9 mouse cellular contexts compared by ENCODE assay signal in the genomic region with DNA sequence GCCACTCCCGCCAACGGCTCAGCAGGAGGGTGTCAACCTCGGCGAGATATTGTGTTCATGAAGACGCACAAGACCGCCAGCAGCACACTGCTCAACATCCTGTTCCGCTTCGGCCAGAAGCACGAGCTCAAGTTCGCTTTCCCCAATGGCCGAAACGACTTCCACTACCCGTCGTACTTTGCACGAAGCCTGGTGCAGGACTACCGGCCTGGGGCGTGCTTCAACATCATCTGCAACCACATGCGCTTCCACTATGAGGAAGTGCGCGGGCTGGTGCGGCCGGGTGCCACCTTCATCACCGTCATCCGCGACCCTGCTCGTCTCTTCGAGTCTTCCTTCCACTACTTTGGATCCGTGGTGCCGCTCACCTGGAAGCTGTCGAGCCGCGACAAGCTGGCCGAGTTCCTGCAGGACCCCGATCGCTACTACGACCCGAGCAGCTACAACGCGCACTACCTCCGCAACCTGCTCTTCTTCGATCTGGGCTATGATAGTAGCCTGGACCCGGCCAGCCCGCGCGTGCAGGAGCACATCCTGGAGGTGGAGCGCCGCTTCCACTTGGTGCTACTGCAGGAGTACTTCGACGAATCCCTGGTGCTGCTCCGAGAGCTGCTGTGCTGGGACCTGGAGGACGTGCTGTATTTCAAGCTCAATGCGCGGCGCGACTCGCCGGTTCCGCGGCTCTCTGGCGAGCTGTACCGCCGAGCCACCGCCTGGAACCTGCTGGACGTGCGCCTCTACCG. TPM values are rescaled to one million over a fixed set of nuclear protein-coding genes. Genes with fewer than 3 reads are reported as not detected.
A peak's percentile ranks its signal among the peaks of the same experiment; 100 is the strongest.
DNase-seq lines count a peak whose midpoint lies in the region; ATAC-seq and TF ChIP-seq lines count a peak whose summit lies in the region.
"Had no signal": no experiment of that assay in that cellular context is flagged by ENCODE, and none has a peak within 500 bp of the region (broad histone marks: within the 10 kb centered on the region; RNA-seq: fewer than 3 reads in every experiment).

No protein-coding gene starts in this region.

- H3K27me3 ChIP-seq in lung, embryonic 14.5 days (ENCODE audit: insufficient read depth, low read length): peaks cover 39% of the 10 kb centered on the region
- peaks cover 46% of the 10 kb centered on the region for H3K27me3 ChIP-seq in hindbrain, embryonic 15.5 days

- H3K9me3 ChIP-seq in lung, embryonic 14.5 days (ENCODE audit: low read depth, low read length): no peaks in the 10 kb centered on the region
- no peaks in the 10 kb centered on the region for H3K9me3 ChIP-seq in hindbrain, embryonic 15.5 days

- peak overlapping the region; percentile 56 for H3K4me2 ChIP-seq in lung, embryonic 14.5 days
- H3K4me2 ChIP-seq in hindbrain, embryonic 15.5 days: peak overlapping the region; percentile 47

- H3K4me1 ChIP-seq in lung, embryonic 14.5 days (ENCODE audit: insufficient read depth): no peaks in the 10 kb centered on the region
- peaks cover 11% of the 10 kb centered on the region; the same call in 1 of the 2 replicates for H3K4me1 ChIP-seq in hindbrain, embryonic 15.5 days (replicated peaks)

- DNase-seq in lung, embryonic 14.5 days: peak; percentile 36
- DNase-seq in lung, postnatal 25 days (ENCODE audit: low spot score): no peak
- peak; percentile 42 for DNase-seq in embryo, embryonic 10.5 days (ENCODE audit: low spot score)
- no peak for DNase-seq in cerebellum, adult 18-20 months
- no peak for DNase-seq in ovary, postnatal 36 days (ENCODE audit: low spot score)
- no peak for DNase-seq in urinary bladder, postnatal 36 days (ENCODE audit: low spot score in 2 of 2)

- WGBS in lung, embryonic 14.5 days: 5% methylated on average over 66 of the region's 66 CpGs
- WGBS in hindbrain, embryonic 15.5 days: 8% methylated on average over 66 of the region's 66 CpGs

- peak overlapping the region; percentile 22 for H3K4me3 ChIP-seq in lung, embryonic 14.5 days (ENCODE audit: low read depth, low read length)
- peak overlapping the region; percentile 29 for H3K4me3 ChIP-seq in hindbrain, embryonic 15.5 days

- no peaks in the 10 kb centered on the region for H3K36me3 ChIP-seq in lung, embryonic 14.5 days (ENCODE audit: insufficient read depth)
- no peaks in the 10 kb centered on the region for H3K36me3 ChIP-seq in hindbrain, embryonic 15.5 days

- TF ChIP-seq CTCF in lung, embryonic 14.5 days (IDR thresholded peaks at IDR 0.05; ENCODE audit: low read depth): no peak; the same call in 1 of the 2 replicates

- no peak overlapping the region for H3K9ac ChIP-seq in lung, embryonic 14.5 days
- no peak overlapping the region for H3K9ac ChIP-seq in hindbrain, embryonic 15.5 days

- ATAC-seq in lung, embryonic 14.5 days (ENCODE audit: insufficient read depth): no peak
- 0 out of 2 replicates have a peak, but pooled peaks have one; percentile 19 for ATAC-seq in hindbrain, embryonic 15.5 days (ENCODE audit: low FRiP score, low read depth)
- ATAC-seq in megakaryocyte progenitor cell, adult 5-6 weeks (replicated peaks; ENCODE audit: poor library complexity): peak; percentile 77

- H3K27ac ChIP-seq in lung, embryonic 14.5 days (ENCODE audit: low read depth): no peak overlapping the region
- no peak overlapping the region for H3K27ac ChIP-seq in hindbrain, embryonic 15.5 days (replicated peaks)

RNA-seq across cellular contexts. Expression of a gene that starts 14.7 kb away (rescaled TPM):
- polyA plus RNA-seq in lung, embryonic 14.5 days (2014; fragmentation: Nextera tagmentation; extraction: Ambion mirVana): 4.6 and 5.3 TPM in 2 replicates
- polyA plus RNA-seq in hindbrain, embryonic 15.5 days (2015; fragmentation: Nextera tagmentation; extraction: Ambion mirVana): 9.5 and 9.8 TPM in 2 replicates
- 0.37 TPM in 1 of 2 replicates, not detected in the other for total RNA-seq in megakaryocyte progenitor cell, adult 5-6 weeks (2015)
- total RNA-seq in megakaryocyte progenitor cell, adult 5-6 weeks (2017): 0.30 and 0.75 TPM in 2 replicates
- total RNA-seq: neutrophil, adult 5-6 weeks had no signal

RNA-seq across cellular contexts. Expression of a gene that starts 21.6 kb away (rescaled TPM):
- 0.16 TPM in 2 replicates for polyA plus RNA-seq in lung, embryonic 14.5 days (2014; fragmentation: Nextera tagmentation; extraction: Ambion mirVana)
- polyA plus RNA-seq in hindbrain, embryonic 15.5 days (2015; fragmentation: Nextera tagmentation; extraction: Ambion mirVana): 0.13 TPM in 1 of 2 replicates, not detected in the other
- total RNA-seq in megakaryocyte progenitor cell, adult 5-6 weeks (2015): not detected in 2 replicates
- total RNA-seq in megakaryocyte progenitor cell, adult 5-6 weeks (2017): not detected in 2 replicates
- total RNA-seq: neutrophil, adult 5-6 weeks had no signal

RNA-seq across cellular contexts. Expression of a gene that starts 33.1 kb away (rescaled TPM):
- 3.8 and 4.2 TPM in 2 replicates for polyA plus RNA-seq in lung, embryonic 14.5 days (2014; fragmentation: Nextera tagmentation; extraction: Ambion mirVana)
- polyA plus RNA-seq in hindbrain, embryonic 15.5 days (2015; fragmentation: Nextera tagmentation; extraction: Ambion mirVana): not detected in 2 replicates
- total RNA-seq in megakaryocyte progenitor cell, adult 5-6 weeks (2015): not detected in 2 replicates
- total RNA-seq in megakaryocyte progenitor cell, adult 5-6 weeks (2017): not detected in 2 replicates
- total RNA-seq: neutrophil, adult 5-6 weeks had no signal

RNA-seq across cellular contexts. Expression of a gene that starts 34.4 kb away (rescaled TPM):
- 77.2 and 82.0 TPM in 2 replicates for polyA plus RNA-seq in lung, embryonic 14.5 days (2014; fragmentation: Nextera tagmentation; extraction: Ambion mirVana)
- 55.2 and 57.5 TPM in 2 replicates for polyA plus RNA-seq in hindbrain, embryonic 15.5 days (2015; fragmentation: Nextera tagmentation; extraction: Ambion mirVana)
- total RNA-seq in megakaryocyte progenitor cell, adult 5-6 weeks (2015): 67.7 and 87.4 TPM in 2 replicates
- 168 and 183 TPM in 2 replicates for total RNA-seq in megakaryocyte progenitor cell, adult 5-6 weeks (2017)

Comparison
In these comparisons a context has a peak if more than half of its experiments do, and no peak if none do; other contexts are left out.
1. DNase-seq: peak in lung, embryonic 14.5 days (single experiment) and embryo, embryonic 10.5 days (single experiment); none in lung, postnatal 25 days (single experiment), cerebellum, adult 18-20 months (0 of 2), ovary, postnatal 36 days (single experiment) and urinary bladder, postnatal 36 days (0 of 2).